21 mouse cellular contexts compared by ENCODE assay signal in genomic region chr1:161396351-161396750, GRCm38 (mm10). TPM values are rescaled to one million over a fixed set of nuclear protein-coding genes. Genes with fewer than 3 reads are reported as not detected.
DNase-seq lines count a peak whose midpoint lies in the region; ATAC-seq and TF ChIP-seq lines count a peak whose summit lies in the region.
"Had no signal": no experiment of that assay in that cellular context is flagged by ENCODE, and none has a peak within 500 bp of the region (broad histone marks: within the 10 kb centered on the region; RNA-seq: fewer than 3 reads in every experiment).

No protein-coding gene starts in this region.

- H3K27ac ChIP-seq in spleen, adult 2 months (ENCODE audit: insufficient read depth, low read length): no peak overlapping the region
- H3K27ac ChIP-seq in stomach, embryonic 15.5 days: no peak overlapping the region
- H3K27ac ChIP-seq: heart, embryonic 13.5 days; hindbrain, embryonic 10.5 days; liver, embryonic 14.5 days; midbrain, embryonic 13.5 days had no signal

- no peaks in the 10 kb centered on the region for H3K36me3 ChIP-seq in spleen, adult 2 months (ENCODE audit: control insufficient read depth, insufficient read depth, low read length)
- no peaks in the 10 kb centered on the region for H3K36me3 ChIP-seq in stomach, embryonic 15.5 days
- H3K36me3 ChIP-seq: heart, embryonic 13.5 days; hindbrain, embryonic 10.5 days; midbrain, embryonic 13.5 days had no signal

- DNase-seq in spleen, adult 2 months (ENCODE audit: low read depth in 1 of 2, low spot score in 2 of 2): no peak
- DNase-seq in spleen, postnatal 10 days (ENCODE audit: low spot score in 2 of 2): no peak
- peak; percentile 8 to 13 for DNase-seq in CD8-positive naive resting alpha-beta T cell, adult 2 months (ENCODE audit: low read depth in 2 of 2, low spot score in 2 of 2)
- no peak for DNase-seq in kidney, postnatal 14 days
- DNase-seq in adrenal gland, adult 2 months: no peak
- DNase-seq in cerebellum, postnatal 36 days: no peak
- DNase-seq: adrenal gland, postnatal 36 days; cerebellum, postnatal 10 days; gastrocnemius, postnatal 25 days; kidney, adult 18-20 months; layer of hippocampus, postnatal 36 days; left cerebral cortex, postnatal 4 days had no signal

- WGBS in spleen, adult 2 months: 10% methylated on average over 10 of the region's 10 CpGs
- 54% methylated on average over 10 of the region's 10 CpGs for WGBS in stomach, embryonic 15.5 days

- 0 out of 2 replicates have a peak, but pooled peaks cover 1% of the 10 kb centered on the region for H3K27me3 ChIP-seq in spleen, adult 2 months (ENCODE audit: control insufficient read depth, insufficient read depth, low read length)
- H3K27me3 ChIP-seq in stomach, embryonic 15.5 days (replicated peaks): no peaks in the 10 kb centered on the region
- H3K27me3 ChIP-seq: heart, embryonic 13.5 days; midbrain, embryonic 13.5 days had no signal

- H3K9ac ChIP-seq in stomach, embryonic 15.5 days: no peak overlapping the region
- H3K9ac ChIP-seq: heart, embryonic 13.5 days; liver, embryonic 14.5 days; midbrain, embryonic 13.5 days had no signal

- H3K4me3 ChIP-seq in spleen, adult 2 months (ENCODE audit: extremely low read depth, insufficient read depth, insufficient read length): peak overlapping the region; percentile 25; the same call in 1 of the 2 replicates
- H3K4me3 ChIP-seq in stomach, embryonic 15.5 days (replicated peaks): no peak overlapping the region
- H3K4me3 ChIP-seq: heart, embryonic 13.5 days; hindbrain, embryonic 10.5 days; midbrain, embryonic 13.5 days had no signal

- H3K4me2 ChIP-seq in stomach, embryonic 15.5 days: 0 out of 2 replicates have a peak overlapping the region, but pooled peaks have one; percentile 5
- H3K4me2 ChIP-seq: heart, embryonic 13.5 days; midbrain, embryonic 13.5 days had no signal

- ATAC-seq in megakaryocyte, adult 5-6 weeks (ENCODE audit: poor library complexity, severe bottlenecking): peak; percentile 41
- no peak for ATAC-seq in stomach, embryonic 15.5 days (ENCODE audit: insufficient read depth, low FRiP score, low read depth)
- ATAC-seq: lung, postnatal 0 days; midbrain, embryonic 13.5 days had no signal

- TF ChIP-seq POLR2A in spleen, adult 2 months (IDR thresholded peaks at IDR 0.05; ENCODE audit: low read depth, low read length): no peak

- TF ChIP-seq CTCF in spleen, adult 2 months (IDR thresholded peaks at IDR 0.05; ENCODE audit: extremely low read depth, insufficient read depth, insufficient read length, insufficient replicate concordance): no peak

- H3K9me3 ChIP-seq in stomach, embryonic 15.5 days: no peaks in the 10 kb centered on the region
- H3K9me3 ChIP-seq: heart, embryonic 13.5 days; hindbrain, embryonic 10.5 days; midbrain, embryonic 13.5 days had no signal

- H3K4me1 ChIP-seq in spleen, adult 2 months (ENCODE audit: control insufficient read depth, insufficient read depth, insufficient read length): peaks cover 10% of the 10 kb centered on the region; the same call in 1 of the 2 replicates
- peaks cover 5% of the 10 kb centered on the region; the same call in 1 of the 2 replicates for H3K4me1 ChIP-seq in stomach, embryonic 15.5 days
- H3K4me1 ChIP-seq: midbrain, embryonic 13.5 days had no signal

RNA-seq across cellular contexts. Expression of gene Tnfsf4, which starts 1.1 kb away (rescaled TPM):
- 0.13 TPM in 1 of 2 replicates, not detected in the other for polyA plus RNA-seq in spleen, adult 2 months (2012; rRNA removed)
- not detected in 2 replicates for total RNA-seq in megakaryocyte, adult 5-6 weeks (2015)
- not detected in 2 replicates for total RNA-seq in megakaryocyte, adult 5-6 weeks (2017)
- polyA plus RNA-seq in stomach, embryonic 15.5 days (2015; fragmentation: Nextera tagmentation; extraction: Ambion mirVana): 0.06 and 0.23 TPM in 2 replicates
- total RNA-seq in adrenal gland, adult 2 months (2021): not detected
- not detected in 2 replicates for polyA plus RNA-seq in adrenal gland, adult 2 months (2012; rRNA removed)
- total RNA-seq: adrenal gland, postnatal 36 days; gastrocnemius, postnatal 25 days; layer of hippocampus, postnatal 36 days; left cerebral cortex, postnatal 4 days had no signal
- polyA plus RNA-seq: C2C12; embryonic facial prominence, embryonic 11.5 days; heart, embryonic 13.5 days; hindbrain, embryonic 10.5 days; liver, embryonic 14.5 days; lung, postnatal 0 days; midbrain, embryonic 13.5 days had no signal

Comparison
In these comparisons a context has a peak if more than half of its experiments do, and no peak if none do; other contexts are left out.
1. DNase-seq: peak in CD8-positive naive resting alpha-beta T cell, adult 2 months (2 of 2); none in spleen, adult 2 months (0 of 2), spleen, postnatal 10 days (0 of 2), kidney, postnatal 14 days (single experiment), adrenal gland, adult 2 months (single experiment) and cerebellum, postnatal 36 days (0 of 2).